Mouse (Mus musculus): ENCODE measurements around the gene Foxp3.

DNA sequence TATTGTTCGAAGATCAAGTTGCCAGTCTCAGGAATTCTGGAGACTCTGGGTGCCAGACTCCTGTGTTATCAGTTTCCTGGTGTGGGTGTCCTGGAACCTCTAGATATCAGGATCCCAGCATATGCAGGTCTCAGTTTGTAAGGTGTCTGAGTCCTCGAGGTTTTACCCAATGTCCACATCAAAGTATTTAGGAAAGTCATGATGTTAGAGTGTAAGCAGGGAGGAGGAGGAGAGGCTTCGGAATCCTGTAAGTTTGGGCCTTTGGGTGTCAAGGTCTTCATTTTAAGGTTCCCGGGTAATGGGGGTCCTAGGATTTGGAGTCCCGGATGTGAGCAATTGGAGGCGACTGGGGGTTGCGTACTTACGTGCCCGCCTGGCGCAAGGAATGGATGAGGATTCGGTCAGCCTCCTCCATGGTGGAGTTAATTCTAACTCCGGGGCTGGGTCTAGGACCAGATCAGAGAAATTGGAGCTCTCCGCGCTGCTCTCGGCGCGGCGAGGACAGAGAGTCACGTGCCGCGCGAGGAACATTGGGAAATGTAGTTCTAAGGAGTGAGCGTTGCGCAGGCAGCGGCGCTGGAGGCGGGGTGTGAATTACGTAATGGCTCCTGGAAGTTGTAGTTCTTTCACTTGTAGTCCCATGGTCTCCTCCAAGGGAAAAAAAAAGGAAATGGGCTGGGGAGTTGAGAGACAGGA, 31.6 kb downstream of the Foxp3 start, which contains the start of gene Ccdc22:
- TF ChIP-seq CTCF (IDR thresholded peaks at IDR 0.05; ENCODE audit: borderline replicate concordance, insufficient read depth, low read length), result no peak
- peak; percentile 53 for TF ChIP-seq POLR2A (IDR thresholded peaks at IDR 0.05; ENCODE audit: low read depth, low read length)
